Mouse (Mus musculus): ENCODE results near the gene Ets2.

DNA sequence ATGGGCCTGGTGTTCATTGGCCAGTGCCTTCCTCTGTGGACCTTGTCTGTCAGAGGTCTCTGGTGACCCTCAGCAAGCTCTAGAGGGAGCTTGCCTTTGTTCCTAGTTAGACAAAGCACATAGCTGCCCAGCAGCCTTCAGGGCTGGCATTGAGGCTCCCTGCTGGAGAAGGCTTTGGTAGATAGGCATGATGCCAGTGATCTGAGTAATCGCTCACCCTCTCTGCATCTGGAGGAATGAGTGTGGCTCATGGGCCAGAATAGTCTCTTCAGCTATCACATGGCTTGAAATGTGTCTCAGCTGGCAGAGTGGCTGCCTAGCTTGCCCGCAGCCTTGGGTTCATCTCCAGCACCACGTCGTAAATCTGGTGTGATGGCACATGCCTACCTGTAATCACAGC is 16.2 kb downstream of the Ets2 start:
- TF ChIP-seq CTCF (IDR thresholded peaks at IDR 0.05; ENCODE audit: low read depth) (no peak), EP300 (IDR thresholded peaks at IDR 0.05; ENCODE audit: low read depth) (no peak)
